Mouse (Mus musculus): Measurements from ENCODE around the gene Lhx6. TPM values are rescaled to one million over a fixed set of nuclear protein-coding genes. Genes with fewer than 3 reads are reported as not detected.

Lhx6 gene
- polyA plus RNA-seq, 1 experiment = 1.8 TPM

DNA sequence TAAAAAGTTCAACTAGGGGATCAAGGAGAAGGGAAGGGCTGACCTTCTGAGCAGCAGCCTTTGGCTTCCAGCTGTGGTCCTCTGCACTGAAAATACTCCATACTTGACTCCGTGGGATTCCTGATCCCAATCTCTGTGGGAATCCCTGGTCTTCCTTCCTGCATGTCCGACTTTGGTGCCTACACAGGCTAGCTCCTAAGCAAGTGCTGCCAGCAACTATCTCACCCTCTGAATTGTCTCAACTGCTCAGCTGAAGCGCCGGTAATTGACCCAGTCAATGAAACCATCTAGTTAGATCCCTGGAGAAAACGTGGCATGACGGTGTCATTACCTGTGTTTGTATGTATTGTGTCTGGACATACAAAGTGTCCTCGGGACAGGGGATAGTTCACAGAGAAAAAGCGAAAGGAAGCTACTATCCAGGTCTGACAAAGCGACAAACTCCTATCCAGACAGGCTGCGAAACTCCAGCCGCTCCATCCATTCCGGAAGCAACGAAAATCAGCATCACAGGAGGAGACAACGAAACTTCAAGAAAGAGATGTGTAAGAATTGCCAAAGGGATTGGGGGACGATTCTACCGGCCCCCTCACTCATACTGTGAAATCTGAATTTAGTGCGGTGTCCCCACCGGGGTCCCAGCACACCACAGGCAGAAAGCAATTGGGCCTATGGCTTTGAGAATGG, 7.9 kb downstream of the Lhx6 start:
- DNase-seq = no peak
- 31% methylated on average over 18 of the region's 18 CpGs for WGBS
- no peak for TF ChIP-seq CTCF (IDR thresholded peaks at IDR 0.05; ENCODE audit: insufficient read depth, low read length)
- no peak for TF ChIP-seq POLR2A (IDR thresholded peaks at IDR 0.05; ENCODE audit: borderline replicate concordance, extremely low read depth, low read depth, low read length)
- Histone ChIP-seq H3K4me3 (replicated peaks; ENCODE audit: extremely low read depth, low read depth, low read length) (no peak overlapping the region), H3K4me1 (ENCODE audit: control insufficient read depth, insufficient read depth, low read length) (no peaks in the 10 kb centered on the region)

DNA sequence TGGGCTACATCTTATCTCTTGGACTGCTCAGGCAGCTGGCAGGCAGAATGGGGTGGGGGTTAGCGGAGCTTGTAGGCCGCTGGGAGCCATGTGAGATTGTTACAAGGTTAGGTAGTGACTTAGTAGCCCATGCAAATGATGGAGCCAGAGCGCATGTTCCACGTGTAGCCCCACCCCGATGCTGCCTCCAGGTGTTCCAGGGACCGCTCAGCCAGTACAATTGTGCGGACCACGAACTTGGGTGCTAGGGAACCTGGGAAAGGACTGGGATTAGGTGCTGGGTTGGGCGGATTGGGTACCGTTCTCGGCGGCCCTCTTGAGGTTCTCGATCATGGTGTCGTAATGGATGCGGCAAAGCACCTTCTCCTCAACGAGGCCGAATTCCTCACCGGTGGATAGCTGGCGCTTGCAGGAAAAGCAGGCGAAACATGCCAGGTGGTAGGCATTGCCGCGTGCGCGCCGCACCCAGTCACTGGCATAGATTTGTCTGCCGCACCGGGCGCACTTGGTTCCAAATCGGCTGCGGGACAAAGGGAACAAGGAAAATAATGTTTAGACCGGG, 11.2 kb downstream of the Lhx6 start:
- TF ChIP-seq POLR2A (IDR thresholded peaks at IDR 0.05; ENCODE audit: borderline replicate concordance, extremely low read depth, low read depth, low read length) = no peak
- no peak for TF ChIP-seq CTCF (IDR thresholded peaks at IDR 0.05; ENCODE audit: insufficient read depth, low read length)
- WGBS = 35% methylated on average over 31 of the region's 31 CpGs
- no peak for DNase-seq
- Histone ChIP-seq H3K4me1 (ENCODE audit: control insufficient read depth, insufficient read depth, low read length) (0 out of 2 replicates have a peak, but pooled peaks cover 2% of the 10 kb centered on the region), H3K4me3 (replicated peaks; ENCODE audit: extremely low read depth, low read depth, low read length) (no peak overlapping the region)

DNA sequence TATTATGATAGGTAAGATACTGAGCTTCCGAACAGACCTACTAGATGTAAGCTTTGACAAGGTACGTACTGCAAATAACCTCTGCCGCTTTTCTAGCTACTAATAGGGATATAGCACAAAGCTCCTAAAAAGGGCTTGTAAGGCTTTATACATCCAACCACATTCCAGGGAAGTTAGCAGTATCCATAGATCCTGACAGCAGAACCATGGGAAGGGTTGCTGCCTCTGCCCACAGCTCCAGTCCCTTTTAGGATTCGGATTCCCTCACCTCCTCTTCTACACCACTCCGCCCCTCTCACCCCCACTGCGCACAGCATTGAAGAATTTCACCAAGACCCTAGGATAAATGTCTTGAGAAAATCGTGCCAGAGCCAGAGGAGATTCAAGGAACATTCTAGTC, 11.9 kb downstream of the Lhx6 start:
- H3K4me1 ChIP-seq (ENCODE audit: control insufficient read depth, insufficient read depth, low read length) = 0 out of 2 replicates have a peak, but pooled peaks cover 2% of the 10 kb centered on the region
- 49% methylated on average over 7 of the region's 7 CpGs for WGBS
- no peak for TF ChIP-seq CTCF (IDR thresholded peaks at IDR 0.05; ENCODE audit: insufficient read depth, low read length)
- TF ChIP-seq POLR2A (IDR thresholded peaks at IDR 0.05; ENCODE audit: borderline replicate concordance, extremely low read depth, low read depth, low read length) = no peak
- no peak overlapping the region for H3K4me3 ChIP-seq (replicated peaks; ENCODE audit: extremely low read depth, low read depth, low read length)
- no peak for DNase-seq

DNA sequence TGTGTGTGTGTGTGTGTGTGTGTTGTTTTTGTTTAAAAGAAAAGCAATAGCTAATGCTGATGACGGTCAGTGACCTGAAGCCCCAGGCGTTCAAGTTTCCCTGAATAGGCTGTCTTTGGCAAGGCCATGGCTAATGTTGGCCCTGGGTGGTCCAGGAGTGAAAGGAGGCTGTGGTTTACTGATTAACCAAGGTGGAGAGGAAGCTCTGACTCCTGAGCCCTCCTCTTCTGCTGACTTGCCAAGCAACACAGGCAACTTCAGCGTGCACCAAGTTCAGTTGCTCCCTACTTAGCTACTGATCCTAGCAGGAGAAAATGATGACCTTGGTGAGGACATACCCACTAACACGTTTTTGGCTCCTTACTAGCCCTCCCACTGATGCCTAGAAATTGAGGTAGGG, 12.5 kb downstream of the Lhx6 start:
- no peak for TF ChIP-seq POLR2A (IDR thresholded peaks at IDR 0.05; ENCODE audit: borderline replicate concordance, extremely low read depth, low read depth, low read length)
- TF ChIP-seq CTCF (IDR thresholded peaks at IDR 0.05; ENCODE audit: insufficient read depth, low read length) = no peak

DNA sequence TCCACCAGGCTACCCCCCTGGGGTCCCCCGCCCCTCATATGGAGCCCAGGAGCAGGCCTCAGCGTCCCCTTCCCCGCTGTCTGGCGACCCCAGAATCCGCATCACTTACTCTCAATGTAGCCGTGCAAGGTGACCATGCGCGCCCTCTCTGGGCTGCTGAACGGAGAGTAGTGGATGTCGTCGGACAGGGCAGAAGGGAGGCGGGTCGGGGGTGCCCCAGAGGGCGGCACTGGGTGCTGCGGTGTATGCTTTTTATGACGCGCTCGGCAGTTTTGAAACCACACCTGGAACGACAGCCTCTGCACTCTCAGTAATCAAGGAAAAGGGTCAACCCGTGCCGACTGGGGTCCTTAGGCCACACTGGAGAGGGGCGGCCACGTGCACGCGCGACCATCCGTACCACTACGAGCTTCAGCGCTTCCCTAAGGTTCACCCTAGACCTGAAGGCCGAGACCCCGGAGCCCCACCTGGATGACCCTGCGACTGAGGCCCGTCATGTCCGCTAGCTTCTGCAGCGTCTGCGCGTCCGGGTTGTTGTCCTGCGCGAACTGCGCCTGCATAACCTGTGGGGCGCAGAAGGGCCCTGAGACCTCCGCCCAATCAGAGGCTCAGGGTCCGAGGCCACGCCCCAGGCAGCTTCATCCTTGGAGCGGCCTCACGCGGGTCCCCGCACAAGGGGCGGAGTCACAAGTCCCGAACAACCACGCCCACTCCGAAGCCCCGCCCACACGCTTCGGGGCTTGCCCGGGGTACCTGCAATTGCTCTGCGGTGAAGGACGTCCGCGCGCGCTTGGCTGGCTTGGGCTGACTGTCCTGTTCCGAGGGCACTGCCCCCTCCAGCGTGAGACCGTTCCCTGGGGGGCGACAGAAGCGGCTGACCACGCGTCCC, 14.1 kb downstream of the Lhx6 start:
- Histone ChIP-seq H3K4me3 (replicated peaks; ENCODE audit: extremely low read depth, low read depth, low read length) (no peak overlapping the region), H3K4me1 (ENCODE audit: control insufficient read depth, insufficient read depth, low read length) (0 out of 2 replicates have a peak, but pooled peaks cover 2% of the 10 kb centered on the region)
- TF ChIP-seq POLR2A (IDR thresholded peaks at IDR 0.05; ENCODE audit: borderline replicate concordance, extremely low read depth, low read depth, low read length) (no peak), CTCF (IDR thresholded peaks at IDR 0.05; ENCODE audit: insufficient read depth, low read length) (no peak)
- DNase-seq = peak; percentile 21
- 23% methylated on average over 70 of the region's 70 CpGs for WGBS

More for the DNA sequence above, 12.5 kb downstream of the Lhx6 start:
- DNase-seq = no peak
- 0 out of 2 replicates have a peak, but pooled peaks cover 2% of the 10 kb centered on the region for H3K4me1 ChIP-seq (ENCODE audit: control insufficient read depth, insufficient read depth, low read length)
- no peak overlapping the region for H3K4me3 ChIP-seq (replicated peaks; ENCODE audit: extremely low read depth, low read depth, low read length)
- 26% methylated on average over 4 of the region's 4 CpGs for WGBS

DNA sequence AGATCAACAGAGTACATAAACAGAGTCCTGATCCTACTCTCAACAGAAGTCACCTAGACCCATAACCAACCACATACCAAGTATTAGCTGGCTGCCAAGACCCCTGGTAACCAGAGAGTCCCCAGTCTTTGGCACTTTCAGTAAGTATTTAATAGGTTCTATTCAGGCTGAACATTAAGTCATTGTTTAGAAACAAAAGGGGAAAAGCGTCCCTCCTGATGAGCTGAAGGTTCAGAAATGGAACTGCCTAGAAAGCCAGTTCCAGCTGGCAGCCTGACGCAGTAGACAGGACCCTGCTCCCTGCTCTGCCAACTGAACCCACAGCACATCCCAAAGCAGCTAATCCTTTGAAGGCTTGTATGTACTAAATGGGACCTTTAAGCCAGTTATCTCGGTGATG, 16.0 kb downstream of the Lhx6 start:
- no peak for DNase-seq
- no peak overlapping the region for H3K4me3 ChIP-seq (replicated peaks; ENCODE audit: extremely low read depth, low read depth, low read length)
- H3K4me1 ChIP-seq (ENCODE audit: control insufficient read depth, insufficient read depth, low read length) = 0 out of 2 replicates have a peak, but pooled peaks cover 2% of the 10 kb centered on the region
- WGBS = 49% methylated on average over 3 of the region's 3 CpGs
- no peak for TF ChIP-seq CTCF (IDR thresholded peaks at IDR 0.05; ENCODE audit: insufficient read depth, low read length)
- no peak for TF ChIP-seq POLR2A (IDR thresholded peaks at IDR 0.05; ENCODE audit: borderline replicate concordance, extremely low read depth, low read depth, low read length)

DNA sequence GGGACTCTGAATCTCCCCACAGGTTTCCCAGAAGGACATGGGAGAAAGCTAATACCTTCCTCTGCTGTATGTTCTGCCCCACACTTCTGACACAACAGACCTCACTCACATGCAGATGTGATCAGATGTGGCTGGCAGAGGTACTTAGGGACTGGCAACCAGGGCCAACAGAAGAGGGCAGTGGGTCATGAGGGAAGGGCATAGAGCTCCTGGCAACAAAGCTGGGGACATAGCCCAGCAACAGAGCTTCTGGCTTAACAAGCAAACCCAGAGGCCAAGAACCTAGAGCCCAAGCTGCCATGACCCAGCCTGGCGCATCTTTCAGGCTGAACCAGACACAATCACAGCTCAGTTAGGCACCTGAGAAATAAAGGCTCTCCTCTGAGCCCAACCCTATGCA, 20.2 kb downstream of the Lhx6 start:
- 88% methylated on average over 1 of the region's 1 CpGs for WGBS
- Histone ChIP-seq H3K4me3 (replicated peaks; ENCODE audit: extremely low read depth, low read depth, low read length) (no peak overlapping the region), H3K4me1 (ENCODE audit: control insufficient read depth, insufficient read depth, low read length) (no peaks in the 10 kb centered on the region)
- TF ChIP-seq POLR2A (IDR thresholded peaks at IDR 0.05; ENCODE audit: borderline replicate concordance, extremely low read depth, low read depth, low read length) = no peak
- no peak for TF ChIP-seq CTCF (IDR thresholded peaks at IDR 0.05; ENCODE audit: insufficient read depth, low read length)
- no peak for DNase-seq

DNA sequence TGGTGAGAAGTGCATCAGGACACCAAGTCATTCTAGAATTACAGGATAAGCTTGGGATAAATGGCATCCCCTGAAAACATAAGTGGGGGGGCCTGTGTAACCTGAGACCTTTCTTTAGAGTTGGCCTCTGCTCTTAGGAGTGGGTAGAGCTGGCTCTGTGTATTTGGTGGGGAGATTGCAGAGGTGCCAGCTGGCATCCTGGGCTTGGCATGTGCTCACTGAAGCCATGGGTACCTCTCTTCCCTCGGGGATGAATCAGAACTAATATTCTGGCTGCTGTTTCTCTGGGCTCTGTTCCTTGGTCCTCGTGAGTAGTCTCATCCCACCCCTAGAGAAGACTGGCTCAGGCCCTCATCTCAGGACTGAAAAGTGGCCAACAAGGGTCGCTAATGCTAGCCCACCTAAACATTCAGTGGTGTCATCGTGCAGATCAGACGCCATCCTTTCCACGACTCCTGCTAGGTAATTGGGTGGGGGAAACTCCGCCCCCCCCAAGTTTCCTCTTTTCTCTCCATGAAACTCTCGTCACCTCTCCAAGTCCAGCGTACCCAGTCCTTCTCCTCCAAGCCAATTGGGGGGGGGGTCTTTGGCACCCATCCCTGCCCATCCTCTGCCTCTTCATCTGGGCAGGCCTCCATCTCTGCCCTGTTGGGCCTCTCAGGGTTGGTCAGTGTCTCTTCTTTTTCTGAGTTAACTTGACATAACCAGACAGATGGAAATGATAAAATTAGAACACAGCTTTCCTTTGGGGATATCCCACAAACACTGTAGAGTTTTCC, 22.2 kb downstream of the Lhx6 start:
- Histone ChIP-seq H3K4me3 (replicated peaks; ENCODE audit: extremely low read depth, low read depth, low read length) (no peak overlapping the region), H3K4me1 (ENCODE audit: control insufficient read depth, insufficient read depth, low read length) (no peaks in the 10 kb centered on the region)
- DNase-seq = no peak
- TF ChIP-seq POLR2A (IDR thresholded peaks at IDR 0.05; ENCODE audit: borderline replicate concordance, extremely low read depth, low read depth, low read length) (no peak), CTCF (IDR thresholded peaks at IDR 0.05; ENCODE audit: insufficient read depth, low read length) (no peak)
- WGBS = 82% methylated on average over 9 of the region's 9 CpGs

DNA sequence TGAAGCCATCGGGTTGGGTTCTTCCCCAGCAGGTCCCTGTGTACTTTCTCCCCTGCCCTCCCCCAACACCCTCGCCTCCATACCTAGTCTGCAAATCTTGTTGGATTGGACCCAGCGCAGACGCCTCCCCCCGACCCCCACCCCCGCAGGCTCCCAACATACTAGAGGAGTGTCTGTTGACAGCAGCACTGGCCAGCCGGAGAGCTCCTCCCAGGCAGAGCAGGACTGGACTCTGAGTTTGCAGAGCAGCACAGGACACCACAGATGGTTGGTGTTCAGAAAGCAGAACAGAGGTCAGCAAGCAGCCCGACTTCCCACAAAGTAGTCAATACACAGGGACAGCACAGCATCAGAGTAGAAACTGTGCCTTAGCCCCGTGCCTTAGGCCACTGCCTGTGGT, 23.8 kb downstream of the Lhx6 start:
- 37% methylated on average over 9 of the region's 9 CpGs for WGBS
- Histone ChIP-seq H3K4me1 (ENCODE audit: control insufficient read depth, insufficient read depth, low read length) (no peaks in the 10 kb centered on the region), H3K4me3 (replicated peaks; ENCODE audit: extremely low read depth, low read depth, low read length) (no peak overlapping the region)
- TF ChIP-seq POLR2A (IDR thresholded peaks at IDR 0.05; ENCODE audit: borderline replicate concordance, extremely low read depth, low read depth, low read length) = no peak
- TF ChIP-seq CTCF (IDR thresholded peaks at IDR 0.05; ENCODE audit: insufficient read depth, low read length) = no peak
- DNase-seq = no peak

All from lung, adult 2 months (tissue).